Mouse (Mus musculus): ENCODE measurements around the gene Rrm1. TPM values are rescaled to one million over a fixed set of nuclear protein-coding genes. Genes with fewer than 3 reads are reported as not detected.
A peak's percentile ranks its signal among the peaks of the same experiment; 100 is the strongest.

Rrm1 gene
- total RNA-seq, 2 experiments from 2014 or later: 14.5 TPM

GRCm38 (mm10) chr7:102511927-102512326 is 70.4 kb downstream of the Rrm1 start:
- intact Hi-C loops (cut with DNase I): loop anchor here (5.0 to 10.0 kb wide), 4 partner anchors 173 to 1360 kb away; partner anchors contain the start of genes Olfr571, Olfr586 and Trim68
- DNase-seq (ENCODE audit: extremely low spot score in 1 of 2, low spot score in 2 of 2): no peak

- peak; percentile 75 to 90 for DNase-seq (ENCODE audit: extremely low spot score in 1 of 2, low spot score in 2 of 2)
- intact Hi-C loops (cut with DNase I): loop anchor here (5.0 to 10.0 kb wide), 4 partner anchors 172 to 1359 kb away; partner anchors contain the start of genes Olfr571, Olfr586 and Trim68
These were observed 71.4 kb downstream of the Rrm1 start for GRCm38 (mm10) chr7:102512814-102513435.

GRCm38 (mm10) chr7:102514144-102514543 is 72.6 kb downstream of the Rrm1 start:
- no peak for DNase-seq (ENCODE audit: extremely low spot score in 1 of 2, low spot score in 2 of 2)
- intact Hi-C loops (cut with DNase I): loop anchor here (5.0 to 10.0 kb wide), 4 partner anchors 171 to 1358 kb away; partner anchors contain the start of genes Olfr571, Olfr586 and Trim68

- peak in 1 of 2 experiments; percentile 37 for DNase-seq (ENCODE audit: extremely low spot score in 1 of 2, low spot score in 2 of 2)
- intact Hi-C loops (cut with DNase I): loop anchor here (10.0 kb wide), 2 partner anchors 168 to 608 kb away; partner anchors contain the start of genes Olfr586 and Trim68
These were observed 75.0 kb downstream of the Rrm1 start for GRCm38 (mm10) chr7:102516261-102517050.

- intact Hi-C loops (cut with DNase I): loop anchor here (10.0 kb wide), 2 partner anchors 168 to 608 kb away; partner anchors contain the start of genes Olfr586 and Trim68
- peak in 1 of 2 experiments; percentile 11 for DNase-seq (ENCODE audit: extremely low spot score in 1 of 2, low spot score in 2 of 2)
These were observed 75.5 kb downstream of the Rrm1 start for GRCm38 (mm10) chr7:102517051-102517335.

Other genes starting within 250 kb of the Rrm1 start
- 10 to 100 TPM; 33.4 to 33.8 TPM for gene Nup98, start 231.5 kb upstream of the Rrm1 start, total RNA-seq (2021)
- 10 to 100 TPM; 31.5 to 32.6 TPM for gene Pgap2, start 231.5 kb upstream of the Rrm1 start, total RNA-seq (2021)
- gene Rhog, start 185.6 kb upstream of the Rrm1 start, total RNA-seq (2021): 10 to 100 TPM; 13.8 to 14.5 TPM
- 10 to 100 TPM; 71.5 to 73.3 TPM for gene Stim1, start 173.9 kb upstream of the Rrm1 start, total RNA-seq (2021)
- gene Olfr543, start 40.0 kb downstream of the Rrm1 start, total RNA-seq (2021): not detected
- not detected for gene Olfr544, start 46.6 kb downstream of the Rrm1 start, total RNA-seq (2021)
- not detected for gene Olfr545, start 57.9 kb downstream of the Rrm1 start, total RNA-seq (2021)
- not detected for gene Olfr547, start 93.1 kb downstream of the Rrm1 start, total RNA-seq (2021)
- not detected for gene Olfr548-ps1, start 99.2 kb downstream of the Rrm1 start, total RNA-seq (2021)
- gene Olfr549, start 108.2 kb downstream of the Rrm1 start, total RNA-seq (2021): not detected
- 1 to 10 TPM; 1.8 to 2.9 TPM for gene Trim21, start 123.8 kb downstream of the Rrm1 start, total RNA-seq (2021)
- gene Olfr550, start 129.7 kb downstream of the Rrm1 start, total RNA-seq (2021): under 1 TPM; 0.24 to 0.51 TPM
- not detected for gene Olfr551, start 150.2 kb downstream of the Rrm1 start, total RNA-seq (2021)
- not detected for gene Olfr552, start 156.1 kb downstream of the Rrm1 start, total RNA-seq (2021)
- gene Olfr553, start 176.5 kb downstream of the Rrm1 start, total RNA-seq (2021): not detected
- not detected for gene Olfr554, start 196.7 kb downstream of the Rrm1 start, total RNA-seq (2021)
- gene Olfr555, start 217.1 kb downstream of the Rrm1 start, total RNA-seq (2021): not detected
- gene Olfr556, start 223.2 kb downstream of the Rrm1 start, total RNA-seq (2021): not detected
- gene Trim68, start 245.6 kb downstream of the Rrm1 start, total RNA-seq (2021): 1 to 10 TPM; 4.9 to 5.4 TPM